Mouse (Mus musculus): ENCODE data around the gene Glipr1.

GRCm38 (mm10) chr10:111958046-111958421 is 44.4 kb downstream of the Glipr1 start:
- TF ChIP-seq CTCF (conservative IDR thresholded peaks at IDR 0.05; ENCODE audit: low read length) (no peak), NANOG (IDR thresholded peaks at IDR 0.05; ENCODE audit: borderline replicate concordance, low read length) (no peak)
